In genomic region chr16:23897984-23898586, GRCm38 (mm10) we compare ENCODE assay signal across 8 mouse cellular contexts. TPM values are rescaled to one million over a fixed set of nuclear protein-coding genes. Genes with fewer than 3 reads are reported as not detected.
DNase-seq lines count a peak whose midpoint lies in the region; ATAC-seq and TF ChIP-seq lines count a peak whose summit lies in the region.

No protein-coding gene starts in this region.

- WGBS in intestine, postnatal 0 days = 12% methylated on average over 15 of the region's 15 CpGs

- peak; percentile 72 for ATAC-seq in granulocyte monocyte progenitor cell, adult 5-6 weeks (replicated peaks; ENCODE audit: poor library complexity, severe bottlenecking)
- peak; percentile 47; the same call in 1 of the 2 replicates for ATAC-seq in intestine, postnatal 0 days
- no peak for ATAC-seq in erythroid progenitor cell, adult 5-6 weeks (replicated peaks; ENCODE audit: low FRiP score, poor library complexity, severe bottlenecking)

- peak; percentile 77 for TF ChIP-seq CTCF in intestine, postnatal 0 days (IDR thresholded peaks at IDR 0.05; ENCODE audit: low read depth)

- no peaks in the 10 kb centered on the region for H3K36me3 ChIP-seq in intestine, postnatal 0 days (ENCODE audit: control insufficient read depth, insufficient read depth)

- no peak overlapping the region for H3K9ac ChIP-seq in intestine, postnatal 0 days (ENCODE audit: low read depth, low read length)

- DNase-seq in adrenal gland, postnatal 14 days = peak; percentile 89
- DNase-seq in embryo, embryonic 9.5 days (ENCODE audit: extremely low spot score) = peak; percentile 64
- DNase-seq in left cerebral cortex, postnatal 25 days (ENCODE audit: low spot score in 2 of 2) = peak; percentile 72 to 89
- peak; percentile 85 for DNase-seq in mesoderm, embryonic 11.5 days (ENCODE audit: low read depth, low spot score)
- peak; percentile 78 for DNase-seq in right cerebral cortex, postnatal 14 days

- H3K4me2 ChIP-seq in intestine, postnatal 0 days (replicated peaks; ENCODE audit: low read depth) = peak overlapping the region; percentile 53

- intact Hi-C loops in left cerebral cortex, postnatal 25 days (cut with DNase I) = loop anchor here (2.0 to 5.0 kb wide), 2 partner anchors 176 to 445 kb away; no protein-coding TSS in a partner anchor

- H3K9me3 ChIP-seq in intestine, postnatal 0 days (ENCODE audit: control insufficient read depth) = no peaks in the 10 kb centered on the region

- H3K27ac ChIP-seq in intestine, postnatal 0 days (ENCODE audit: low read depth, low read length) = no peak overlapping the region

- H3K4me3 ChIP-seq in intestine, postnatal 0 days (ENCODE audit: low read depth, low read length) = peak overlapping the region; percentile 22

- no peaks in the 10 kb centered on the region; the same call in none of the 2 replicates for H3K27me3 ChIP-seq in intestine, postnatal 0 days (replicated peaks; ENCODE audit: control insufficient read depth, insufficient read depth, low read length)

- H3K4me1 ChIP-seq in intestine, postnatal 0 days (replicated peaks; ENCODE audit: control insufficient read depth, insufficient read depth, low read length) = no peaks in the 10 kb centered on the region

RNA-seq across cellular contexts. Expression of gene Sst, which starts 7.3 kb away (rescaled TPM):
- total RNA-seq in adrenal gland, postnatal 14 days (2021) = not detected in 2 replicates
- total RNA-seq in granulocyte monocyte progenitor cell, adult 5-6 weeks (2014; fragmentation: Nextera tagmentation) = not detected in 2 replicates
- total RNA-seq in granulocyte monocyte progenitor cell, adult 5-6 weeks (2017) = not detected in 2 replicates
- polyA plus RNA-seq in intestine, postnatal 0 days (2015; fragmentation: Nextera tagmentation; extraction: Ambion mirVana) = 71.7 and 74.5 TPM in 2 replicates
- 100 to 1,000 TPM; 437 to 438 TPM for total RNA-seq in left cerebral cortex, postnatal 25 days (2021)
- not detected in 2 replicates for total RNA-seq in erythroid progenitor cell, adult 5-6 weeks (2015; ENCODE audit: low replicate concordance)
- total RNA-seq in erythroid progenitor cell, adult 5-6 weeks (2017; ENCODE audit: low replicate concordance) = not detected in 2 replicates

RNA-seq across cellular contexts. Expression of gene Rtp2, which starts 34.1 kb away (rescaled TPM):
- total RNA-seq in adrenal gland, postnatal 14 days (2021) = not detected in 2 replicates
- not detected in 2 replicates for total RNA-seq in granulocyte monocyte progenitor cell, adult 5-6 weeks (2014; fragmentation: Nextera tagmentation)
- total RNA-seq in granulocyte monocyte progenitor cell, adult 5-6 weeks (2017) = not detected in 2 replicates
- not detected in 2 replicates for polyA plus RNA-seq in intestine, postnatal 0 days (2015; fragmentation: Nextera tagmentation; extraction: Ambion mirVana)
- total RNA-seq in left cerebral cortex, postnatal 25 days (2021) = not detected
- not detected in 2 replicates for total RNA-seq in erythroid progenitor cell, adult 5-6 weeks (2015; ENCODE audit: low replicate concordance)
- total RNA-seq in erythroid progenitor cell, adult 5-6 weeks (2017; ENCODE audit: low replicate concordance) = not detected in 2 replicates

Comparison
In these comparisons a context has a peak if more than half of its experiments do, and no peak if none do; other contexts are left out.
1. RNA of gene Sst, which starts 7.3 kb away (total RNA-seq): 437 to 438 TPM in left cerebral cortex, postnatal 25 days; not detected in adrenal gland, postnatal 14 days, not detected in granulocyte monocyte progenitor cell, adult 5-6 weeks and not detected in erythroid progenitor cell, adult 5-6 weeks; every median in the first group is over 100 times any median in the second.
2. Peak in every context shown above with its lines, with median percentiles within 50 percentile points of each other: DNase-seq.